Mouse (Mus musculus): Measurements from ENCODE around the gene Meis1. TPM values are rescaled to one million over a fixed set of nuclear protein-coding genes. Genes with fewer than 3 reads are reported as not detected.
A peak's percentile ranks its signal among the peaks of the same experiment; 100 is the strongest.

Meis1 gene
- 46.3 and 51.5 TPM in 2 replicates for polyA plus RNA-seq (2014; fragmentation: Nextera tagmentation; extraction: Ambion mirVana)

- H3K9ac ChIP-seq (ENCODE audit: low read depth, low read length): peak within 1 kb of the TSS; percentile 98
- WGBS: under 1% methylated on average over 29 of the region's 29 CpGs
- peak within 1 kb of the TSS; percentile 90 for H3K4me2 ChIP-seq (ENCODE audit: low read depth, low read length)
- peak; percentile 91 for ATAC-seq (ENCODE audit: low read depth)
- H3K4me3 ChIP-seq (ENCODE audit: low read depth, low read length): peak within 1 kb of the TSS; percentile 73
- peaks cover 7% of the 10 kb centered on the region; the same call in 1 of the 2 replicates for H3K36me3 ChIP-seq (ENCODE audit: control insufficient read depth, insufficient read depth, low read length)
- H3K9me3 ChIP-seq (ENCODE audit: control insufficient read depth, low read length): no peaks in the 10 kb centered on the region
- DNase-seq (ENCODE audit: low spot score): peak; percentile 97
- H3K27ac ChIP-seq (replicated peaks; ENCODE audit: low read depth, low read length): peak within 1 kb of the TSS; percentile 99
- 0 out of 2 replicates have a peak, but pooled peaks cover 9% of the 10 kb centered on the region for H3K27me3 ChIP-seq (replicated peaks; ENCODE audit: control insufficient read depth, insufficient read depth, low read length)
- H3K4me1 ChIP-seq (ENCODE audit: control insufficient read depth, insufficient read depth, low read length): peaks cover 10% of the 10 kb centered on the region; the same call in 1 of the 2 replicates
Observed at GRCm38 (mm10) chr11:19018489-19019203, at the start of gene Meis1. TSS of gene Meis1 (minus strand) at chr11:19018985.

GRCm38 (mm10) chr11:19067334-19067733 is 48.5 kb upstream of the Meis1 start:
- no peak overlapping the region for H3K4me3 ChIP-seq (ENCODE audit: low read depth, low read length)
- H3K27me3 ChIP-seq (replicated peaks; ENCODE audit: control insufficient read depth, insufficient read depth, low read length): no peaks in the 10 kb centered on the region
- H3K9ac ChIP-seq (ENCODE audit: low read depth, low read length): no peak overlapping the region
- DNase-seq (ENCODE audit: low spot score) (no peak), ATAC-seq (ENCODE audit: low read depth) (no peak)
- 63% methylated on average over 5 of the region's 5 CpGs for WGBS
- no peak overlapping the region for H3K4me2 ChIP-seq (ENCODE audit: low read depth, low read length)
- no peak overlapping the region for H3K27ac ChIP-seq (replicated peaks; ENCODE audit: low read depth, low read length)
- H3K36me3 ChIP-seq (ENCODE audit: control insufficient read depth, insufficient read depth, low read length): no peaks in the 10 kb centered on the region
- H3K4me1 ChIP-seq (ENCODE audit: control insufficient read depth, insufficient read depth, low read length): no peaks in the 10 kb centered on the region
- H3K9me3 ChIP-seq (ENCODE audit: control insufficient read depth, low read length): 0 out of 2 replicates have a peak, but pooled peaks cover 3% of the 10 kb centered on the region

GRCm38 (mm10) chr11:19049276-19049675 is 30.5 kb upstream of the Meis1 start:
- DNase-seq (ENCODE audit: low spot score) (no peak), ATAC-seq (ENCODE audit: low read depth) (no peak)
- Histone ChIP-seq H3K27me3 (replicated peaks; ENCODE audit: control insufficient read depth, insufficient read depth, low read length) (no peaks in the 10 kb centered on the region), H3K9me3 (ENCODE audit: control insufficient read depth, low read length) (no peaks in the 10 kb centered on the region), H3K4me1 (ENCODE audit: control insufficient read depth, insufficient read depth, low read length) (no peaks in the 10 kb centered on the region), H3K4me2 (ENCODE audit: low read depth, low read length) (no peak overlapping the region), H3K4me3 (ENCODE audit: low read depth, low read length) (no peak overlapping the region), H3K36me3 (ENCODE audit: control insufficient read depth, insufficient read depth, low read length) (no peaks in the 10 kb centered on the region), H3K9ac (ENCODE audit: low read depth, low read length) (no peak overlapping the region), H3K27ac (replicated peaks; ENCODE audit: low read depth, low read length) (no peak overlapping the region)
- WGBS: 51% methylated on average over 7 of the region's 7 CpGs

- Histone ChIP-seq H3K4me2 (ENCODE audit: low read depth, low read length) (no peak overlapping the region), H3K36me3 (ENCODE audit: control insufficient read depth, insufficient read depth, low read length) (no peaks in the 10 kb centered on the region), H3K4me3 (ENCODE audit: low read depth, low read length) (no peak overlapping the region), H3K9me3 (ENCODE audit: control insufficient read depth, low read length) (no peaks in the 10 kb centered on the region), H3K27me3 (replicated peaks; ENCODE audit: control insufficient read depth, insufficient read depth, low read length) (no peaks in the 10 kb centered on the region), H3K9ac (ENCODE audit: low read depth, low read length) (no peak overlapping the region), H3K27ac (replicated peaks; ENCODE audit: low read depth, low read length) (no peak overlapping the region), H3K4me1 (ENCODE audit: control insufficient read depth, insufficient read depth, low read length) (no peaks in the 10 kb centered on the region)
- ATAC-seq (ENCODE audit: low read depth): no peak
- WGBS: 94% methylated on average over 10 of the region's 10 CpGs
- no peak for DNase-seq (ENCODE audit: low spot score)
Observed at GRCm38 (mm10) chr11:19036595-19037166, 17.9 kb upstream of the Meis1 start.

- H3K27ac ChIP-seq (replicated peaks; ENCODE audit: low read depth, low read length): peak overlapping the region; percentile 41
- peak; percentile 87 for ATAC-seq (ENCODE audit: low read depth)
Observed at GRCm38 (mm10) chr11:19026581-19027561, 8.1 kb upstream of the Meis1 start.

GRCm38 (mm10) chr11:19025976-19026520 is 7.3 kb upstream of the Meis1 start:
- no peak for DNase-seq (ENCODE audit: low spot score)
- H3K36me3 ChIP-seq (ENCODE audit: control insufficient read depth, insufficient read depth, low read length): no peaks in the 10 kb centered on the region
- 0 out of 2 replicates have a peak, but pooled peaks cover 6% of the 10 kb centered on the region for H3K4me1 ChIP-seq (ENCODE audit: control insufficient read depth, insufficient read depth, low read length)
- H3K9me3 ChIP-seq (ENCODE audit: control insufficient read depth, low read length): no peaks in the 10 kb centered on the region
- H3K4me2 ChIP-seq (ENCODE audit: low read depth, low read length): peak overlapping the region; percentile 100
- peak overlapping the region; percentile 81 for H3K9ac ChIP-seq (ENCODE audit: low read depth, low read length)
- no peak for ATAC-seq (ENCODE audit: low read depth)
- 0 out of 2 replicates have a peak, but pooled peaks cover 9% of the 10 kb centered on the region for H3K27me3 ChIP-seq (replicated peaks; ENCODE audit: control insufficient read depth, insufficient read depth, low read length)
- 7% methylated on average over 11 of the region's 11 CpGs for WGBS
- peak overlapping the region; percentile 41; the same call in 1 of the 2 replicates for H3K27ac ChIP-seq (replicated peaks; ENCODE audit: low read depth, low read length)
- H3K4me3 ChIP-seq (ENCODE audit: low read depth, low read length): peak overlapping the region; percentile 47

More at GRCm38 (mm10) chr11:19026581-19027561, 8.1 kb upstream of the Meis1 start:
- Histone ChIP-seq H3K4me2 (ENCODE audit: low read depth, low read length) (peak overlapping the region; percentile 100), H3K27me3 (replicated peaks; ENCODE audit: control insufficient read depth, insufficient read depth, low read length) (0 out of 2 replicates have a peak, but pooled peaks cover 9% of the 10 kb centered on the region), H3K9me3 (ENCODE audit: control insufficient read depth, low read length) (no peaks in the 10 kb centered on the region), H3K9ac (ENCODE audit: low read depth, low read length) (peak overlapping the region; percentile 81), H3K36me3 (ENCODE audit: control insufficient read depth, insufficient read depth, low read length) (no peaks in the 10 kb centered on the region), H3K4me1 (ENCODE audit: control insufficient read depth, insufficient read depth, low read length) (0 out of 2 replicates have a peak, but pooled peaks cover 2% of the 10 kb centered on the region), H3K4me3 (ENCODE audit: low read depth, low read length) (peak overlapping the region; percentile 47)
- under 1% methylated on average over 53 of the region's 58 CpGs for WGBS
- peak; percentile 83 for DNase-seq (ENCODE audit: low spot score)

- whole genome bisulfite sequencing: 39% methylated on average over 8 of the region's 8 CpGs
- H3K27ac ChIP-seq (replicated peaks; ENCODE audit: low read depth, low read length): no peak overlapping the region
- H3K4me2 ChIP-seq (ENCODE audit: low read depth, low read length): no peak overlapping the region
- H3K9ac ChIP-seq (ENCODE audit: low read depth, low read length): no peak overlapping the region
- peak; percentile 83 for DNase-seq (ENCODE audit: low spot score)
- no peaks in the 10 kb centered on the region for H3K36me3 ChIP-seq (ENCODE audit: control insufficient read depth, insufficient read depth, low read length)
- no peak for ATAC-seq (ENCODE audit: low read depth)
- no peaks in the 10 kb centered on the region for H3K9me3 ChIP-seq (ENCODE audit: control insufficient read depth, low read length)
- 0 out of 2 replicates have a peak, but pooled peaks cover 9% of the 10 kb centered on the region for H3K27me3 ChIP-seq (replicated peaks; ENCODE audit: control insufficient read depth, insufficient read depth, low read length)
- 0 out of 2 replicates have a peak, but pooled peaks cover 6% of the 10 kb centered on the region for H3K4me1 ChIP-seq (ENCODE audit: control insufficient read depth, insufficient read depth, low read length)
- no peak overlapping the region for H3K4me3 ChIP-seq (ENCODE audit: low read depth, low read length)
Observed at GRCm38 (mm10) chr11:19024496-19025265, 5.9 kb upstream of the Meis1 start.

Data from embryonic facial prominence, embryonic 14.5 days (tissue).